ENCODE assay signal across 31 mouse cellular contexts in genomic region chr19:26690516-26690915, GRCm38 (mm10).
"Had no signal": no experiment of that assay in that cellular context is flagged by ENCODE, and none has a peak within 500 bp of the region (broad histone marks: within the 10 kb centered on the region; RNA-seq: fewer than 3 reads in every experiment).

No protein-coding gene starts in this region.

- H3K36me3 ChIP-seq: limb, embryonic 10.5 days; liver, embryonic 12.5 days; liver, embryonic 13.5 days; liver, embryonic 15.5 days; midbrain, embryonic 10.5 days; midbrain, embryonic 12.5 days; midbrain, embryonic 15.5 days had no signal

- H3K4me2 ChIP-seq: limb, embryonic 12.5 days; limb, embryonic 13.5 days; limb, embryonic 15.5 days; liver, embryonic 11.5 days; liver, embryonic 12.5 days; liver, embryonic 13.5 days; liver, embryonic 15.5 days; lung, embryonic 14.5 days; lung, embryonic 15.5 days; midbrain, embryonic 11.5 days; midbrain, embryonic 12.5 days; midbrain, embryonic 13.5 days; midbrain, embryonic 15.5 days had no signal

- ATAC-seq: liver, embryonic 12.5 days; liver, postnatal 0 days; lung, postnatal 0 days; midbrain, embryonic 13.5 days; midbrain, embryonic 15.5 days; midbrain, embryonic 16.5 days had no signal

- H3K4me3 ChIP-seq: limb, embryonic 10.5 days; limb, embryonic 12.5 days; limb, embryonic 13.5 days; limb, embryonic 15.5 days; liver, embryonic 12.5 days; liver, embryonic 13.5 days; liver, embryonic 15.5 days; lung, embryonic 15.5 days; megakaryocyte, embryonic 14.5 days; midbrain, embryonic 10.5 days; midbrain, embryonic 12.5 days; midbrain, embryonic 13.5 days; midbrain, embryonic 15.5 days; myocyte had no signal

- H3K9ac ChIP-seq: limb, embryonic 12.5 days; limb, embryonic 13.5 days; limb, embryonic 15.5 days; liver, embryonic 12.5 days; liver, embryonic 13.5 days; liver, embryonic 14.5 days; liver, embryonic 15.5 days; liver, postnatal 0 days; lung, embryonic 14.5 days; lung, embryonic 15.5 days; midbrain, embryonic 12.5 days; midbrain, embryonic 13.5 days; midbrain, embryonic 15.5 days had no signal

- H3K27me3 ChIP-seq: limb, embryonic 12.5 days; limb, embryonic 13.5 days; limb, embryonic 15.5 days; liver, embryonic 12.5 days; liver, embryonic 13.5 days; liver, embryonic 15.5 days; lung, embryonic 15.5 days; megakaryocyte, embryonic 14.5 days; midbrain, embryonic 12.5 days; midbrain, embryonic 13.5 days; midbrain, embryonic 15.5 days had no signal

- H3K4me1 ChIP-seq: limb, embryonic 12.5 days; limb, embryonic 13.5 days; limb, embryonic 15.5 days; liver, embryonic 12.5 days; liver, embryonic 13.5 days; liver, embryonic 15.5 days; lung, embryonic 15.5 days; midbrain, embryonic 10.5 days; midbrain, embryonic 12.5 days; midbrain, embryonic 13.5 days; midbrain, embryonic 15.5 days had no signal

- H3K27ac ChIP-seq: limb, embryonic 10.5 days; limb, embryonic 12.5 days; limb, embryonic 13.5 days; limb, embryonic 15.5 days; liver, embryonic 12.5 days; liver, embryonic 13.5 days; liver, embryonic 14.5 days; liver, embryonic 15.5 days; lung, embryonic 15.5 days; macrophage; midbrain, embryonic 10.5 days; midbrain, embryonic 12.5 days; midbrain, embryonic 13.5 days; midbrain, embryonic 15.5 days had no signal

- H3K9me3 ChIP-seq: limb, embryonic 10.5 days; limb, embryonic 12.5 days; limb, embryonic 13.5 days; limb, embryonic 15.5 days; liver, embryonic 12.5 days; liver, embryonic 13.5 days; liver, embryonic 15.5 days; lung, embryonic 15.5 days; megakaryocyte, embryonic 14.5 days; midbrain, embryonic 10.5 days; midbrain, embryonic 12.5 days; midbrain, embryonic 13.5 days; midbrain, embryonic 15.5 days had no signal

- DNase-seq: left cerebral cortex, postnatal 4 days; liver; liver, embryonic 13.5 days; liver, postnatal 0 days; lung, adult 18-20 months; lung, adult 2 months; lung, embryonic 14.5 days; lung, postnatal 10 days; lung, postnatal 14 days; lung, postnatal 36 days; lung, postnatal 4 days; midbrain, embryonic 14.5 days had no signal
